Mouse (Mus musculus) monocyte, adult 5-6 weeks (primary cell): ENCODE results near the gene Noxo1. TPM values are rescaled to one million over a fixed set of nuclear protein-coding genes. Genes with fewer than 3 reads are reported as not detected.
A peak's percentile ranks its signal among the peaks of the same experiment; 100 is the strongest.

Source experiments
- ATAC-seq: fragments of 153-309, 156-312 bp; replicated peaks from 2 replicates; pipeline ENCODE4 v1.8.0; 2017; ENCODE audit warnings: mild to moderate bottlenecking; ENCODE audit not compliant: low TSS enrichment, insufficient number of reproducible peaks, severe bottlenecking, poor library complexity, low FRiP score
- total RNA-seq: library from RNA; stranded (forward); fragments of 200-1000, 200-491, 200-594 nt; gene quantifications from 3 replicates; pipeline ENCODE4 v1.2.3, GENCODE M21; 2017

The Noxo1 gene
- total RNA-seq, 1 experiment from 2014 or later: 0.48 TPM

GRCm38 (mm10) chr17:24672141-24672540, 23.9 kb upstream of the Noxo1 start:
- no peak for ATAC-seq

- ATAC-seq: no peak
Measured at GRCm38 (mm10) chr17:24674277-24674676, 21.8 kb upstream of the Noxo1 start.

GRCm38 (mm10) chr17:24676187-24676586, 19.8 kb upstream of the Noxo1 start:
- ATAC-seq: peak; percentile 69; the same call in 1 of the 2 replicates

DNA sequence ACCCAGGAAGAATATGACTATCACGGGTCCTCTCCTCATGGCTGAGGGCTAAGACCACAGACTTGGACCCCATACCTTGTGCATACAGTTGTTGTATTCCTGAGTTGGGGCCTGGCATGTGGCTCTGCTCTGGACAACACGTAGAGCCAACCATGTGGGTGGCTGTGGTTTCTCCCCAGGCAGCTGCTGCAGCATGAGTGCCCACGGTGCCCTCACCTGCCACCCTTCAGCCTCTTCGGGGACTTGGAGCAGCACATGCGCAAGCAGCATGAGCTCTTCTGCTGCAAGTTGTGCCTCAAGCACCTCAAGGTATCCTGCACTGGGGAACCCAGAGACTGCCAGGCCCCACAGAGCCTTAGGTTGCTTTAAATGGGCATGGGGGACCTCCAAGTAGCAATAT, 19.2 kb upstream of the Noxo1 start:
- ATAC-seq: no peak

- no peak for ATAC-seq
Measured at GRCm38 (mm10) chr17:24677500-24678080, 18.4 kb upstream of the Noxo1 start.

GRCm38 (mm10) chr17:24686514-24686913, 9.5 kb upstream of the Noxo1 start:
- peak; percentile 58; the same call in 1 of the 2 replicates for ATAC-seq

DNA sequence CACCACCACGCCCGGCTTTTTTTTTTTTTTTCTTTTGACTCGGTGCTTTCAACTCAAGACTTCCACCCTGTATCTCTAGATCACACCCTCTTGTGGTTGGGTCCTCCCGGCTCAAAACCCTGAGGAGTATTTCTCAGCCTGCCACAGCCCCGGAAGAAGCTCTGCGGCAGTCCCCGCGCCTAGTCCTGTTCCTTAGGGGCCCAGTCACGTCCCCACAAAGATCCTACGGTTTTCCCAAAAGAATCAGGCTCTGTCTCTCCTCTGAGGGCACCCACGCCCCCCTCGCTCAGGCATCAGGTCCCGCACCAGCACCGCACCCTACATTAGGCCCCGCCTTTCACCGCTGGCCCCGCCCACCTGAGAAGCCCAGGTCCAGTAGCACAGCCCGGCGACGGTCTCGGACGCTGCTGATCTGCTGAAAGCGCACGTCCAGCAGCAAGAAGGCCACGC, 8.9 kb upstream of the Noxo1 start:
- peak; percentile 57; the same call in 1 of the 2 replicates for ATAC-seq

GRCm38 (mm10) chr17:24687599-24687998, 8.4 kb upstream of the Noxo1 start:
- no peak for ATAC-seq

GRCm38 (mm10) chr17:24689251-24690081, 6.6 kb upstream of the Noxo1 start, which contains the start of gene Syngr3:
Gene Syngr3 (minus strand): TSS chr17:24689955.
- ATAC-seq: no peak

GRCm38 (mm10) chr17:24692385-24692784, 3.6 kb upstream of the Noxo1 start:
- no peak for ATAC-seq

GRCm38 (mm10) chr17:24695326-24696010, 566 bp upstream of the Noxo1 start:
- no peak for ATAC-seq

DNA sequence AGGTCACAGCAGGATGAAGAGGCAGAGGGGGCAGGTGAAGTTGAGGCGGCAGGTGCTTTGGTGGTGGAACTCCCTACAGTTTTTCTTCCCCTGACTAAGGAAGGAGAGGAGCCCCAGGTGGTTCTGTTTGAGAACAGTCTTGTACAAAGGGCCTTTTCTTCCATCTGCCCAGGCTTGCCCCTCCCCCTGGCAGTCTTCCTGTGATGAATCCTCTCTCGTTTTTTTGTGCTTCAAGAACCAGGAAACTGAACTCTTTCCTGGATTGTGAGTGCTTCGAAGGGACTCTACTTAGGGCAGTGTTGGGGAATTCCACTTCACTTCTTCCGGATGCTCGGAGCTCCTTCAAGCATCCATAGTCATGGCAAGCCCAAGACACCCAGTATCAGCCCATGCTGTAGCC, 2.0 kb downstream of the Noxo1 start:
- ATAC-seq: no peak

DNA sequence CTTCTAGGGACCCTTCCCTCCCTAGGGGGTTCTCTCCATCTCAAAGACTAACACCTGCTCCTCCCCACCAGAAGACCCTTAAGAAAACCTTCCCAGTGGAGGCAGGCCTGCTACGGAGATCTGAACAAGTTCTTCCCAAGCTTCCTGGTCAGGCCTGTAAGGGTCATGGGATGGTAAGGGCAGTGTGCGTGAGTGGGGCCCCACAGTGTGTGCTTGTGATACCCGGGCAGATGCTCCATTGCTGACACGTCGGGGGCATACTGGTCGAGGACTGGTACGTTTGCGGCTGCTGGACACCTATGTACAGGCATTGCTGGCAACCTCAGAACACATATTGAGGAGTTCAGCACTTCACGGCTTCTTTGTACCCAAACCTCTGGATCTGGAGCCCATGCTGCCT, 2.7 kb downstream of the Noxo1 start:
- ATAC-seq: no peak

GRCm38 (mm10) chr17:24699473-24699872, 3.4 kb downstream of the Noxo1 start:
- no peak for ATAC-seq

- ATAC-seq: no peak
Measured at GRCm38 (mm10) chr17:24701251-24701650, 5.2 kb downstream of the Noxo1 start.

- ATAC-seq: no peak
Measured at GRCm38 (mm10) chr17:24705821-24706220, 9.8 kb downstream of the Noxo1 start.

DNA sequence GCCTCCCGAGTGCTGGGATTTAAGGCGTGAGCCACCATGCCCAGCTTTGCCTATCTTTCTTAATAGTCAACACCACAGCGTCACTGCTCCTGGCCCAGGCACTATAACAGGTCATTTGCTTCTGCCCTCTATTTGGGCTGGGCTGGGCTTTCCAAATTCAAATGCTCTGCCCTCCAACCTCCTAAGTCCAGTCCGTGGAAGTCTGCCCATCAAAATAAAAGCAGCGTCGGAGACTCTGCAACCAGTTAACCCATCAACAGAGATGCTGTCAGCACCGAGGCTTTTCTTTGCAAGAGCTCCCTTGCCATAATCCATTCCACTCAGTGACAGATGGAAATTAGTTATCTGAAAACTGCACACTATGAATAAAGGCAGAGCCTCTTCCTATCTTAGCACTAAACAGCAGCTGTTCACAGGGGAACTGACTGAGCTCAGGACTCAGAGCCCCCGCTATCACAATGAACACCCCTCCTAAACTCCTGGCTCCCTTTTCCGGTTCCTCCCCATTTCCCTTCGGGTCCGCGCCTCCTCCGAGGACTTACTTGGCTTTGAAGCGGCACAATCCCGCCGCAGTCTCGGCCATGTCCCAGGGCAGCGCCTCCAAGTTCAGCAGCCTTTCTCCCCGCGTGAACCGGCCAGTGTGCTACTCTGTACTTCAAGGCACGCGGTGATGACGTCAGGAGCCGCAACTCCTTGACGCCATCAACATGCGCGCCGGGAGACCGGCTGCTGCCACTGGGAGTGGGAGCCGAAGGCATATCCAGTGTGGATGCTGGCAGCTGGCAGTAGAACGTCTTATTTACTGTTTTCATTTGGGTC, 11.2 kb downstream of the Noxo1 start, which contains the start of gene Tbl3:
Gene Tbl3, minus strand, starts transcription at position 679 of the 819 bp plus-strand sequence.
- peak; percentile 91 for ATAC-seq

- no peak for ATAC-seq
Measured at GRCm38 (mm10) chr17:24707801-24708425, 11.9 kb downstream of the Noxo1 start.
